Mouse (Mus musculus): ENCODE results near the gene Atl1.

- TF ChIP-seq GATA1 (IDR thresholded peaks at IDR 0.05; ENCODE audit: borderline replicate concordance, low read length) (no peak), FLI1 (IDR thresholded peaks at IDR 0.05; ENCODE audit: low read length) (no peak)
Measured at GRCm38 (mm10) chr12:69957378-69957777, 65.0 kb downstream of the Atl1 start.
